Mouse (Mus musculus): Measurements from ENCODE around the gene Sall4. TPM values are rescaled to one million over a fixed set of nuclear protein-coding genes. Genes with fewer than 3 reads are reported as not detected.

Gene Sall4
- not detected in 2 replicates for polyA plus RNA-seq (2012; rRNA removed)

GRCm38 (mm10) chr2:168767582-168767981, at the start of gene Sall4:
Gene Sall4 (minus strand): TSS chr2:168767943.
- no peaks in the 10 kb centered on the region for H3K36me3 ChIP-seq (ENCODE audit: control insufficient read depth, insufficient read depth, low read length)
- no peak for DNase-seq (ENCODE audit: low read depth in 1 of 2, low spot score in 2 of 2)
- no peaks in the 10 kb centered on the region; the same call in 1 of the 2 replicates for H3K4me1 ChIP-seq (ENCODE audit: control insufficient read depth, insufficient read depth, insufficient read length)
- no peak within 1 kb of the TSS for H3K27ac ChIP-seq (ENCODE audit: insufficient read depth, low read length)
- TF ChIP-seq CTCF (IDR thresholded peaks at IDR 0.05; ENCODE audit: extremely low read depth, insufficient read depth, insufficient read length, insufficient replicate concordance) = no peak
- no peak for TF ChIP-seq POLR2A (IDR thresholded peaks at IDR 0.05; ENCODE audit: low read depth, low read length)
- no peak within 1 kb of the TSS for H3K4me3 ChIP-seq (ENCODE audit: extremely low read depth, insufficient read depth, insufficient read length)
- peaks cover 16% of the 10 kb centered on the region for H3K27me3 ChIP-seq (ENCODE audit: control insufficient read depth, insufficient read depth, low read length)
- 13% methylated on average over 10 of the region's 10 CpGs for WGBS

GRCm38 (mm10) chr2:168813243-168813642, 45.5 kb upstream of the Sall4 start:
- no peak for DNase-seq (ENCODE audit: low read depth in 1 of 2, low spot score in 2 of 2)
- 54% methylated on average over 6 of the region's 6 CpGs for whole genome bisulfite sequencing
- H3K27me3 ChIP-seq (ENCODE audit: control insufficient read depth, insufficient read depth, low read length) = peaks cover 3% of the 10 kb centered on the region; the same call in 1 of the 2 replicates

GRCm38 (mm10) chr2:168809895-168810294, 42.2 kb upstream of the Sall4 start:
- Histone ChIP-seq H3K27ac (ENCODE audit: insufficient read depth, low read length) (no peak overlapping the region), H3K27me3 (ENCODE audit: control insufficient read depth, insufficient read depth, low read length) (peaks cover 3% of the 10 kb centered on the region; the same call in 1 of the 2 replicates), H3K36me3 (ENCODE audit: control insufficient read depth, insufficient read depth, low read length) (no peaks in the 10 kb centered on the region), H3K4me1 (ENCODE audit: control insufficient read depth, insufficient read depth, insufficient read length) (no peaks in the 10 kb centered on the region), H3K4me3 (ENCODE audit: extremely low read depth, insufficient read depth, insufficient read length) (no peak overlapping the region)
- TF ChIP-seq POLR2A (IDR thresholded peaks at IDR 0.05; ENCODE audit: low read depth, low read length) = no peak
- TF ChIP-seq CTCF (IDR thresholded peaks at IDR 0.05; ENCODE audit: extremely low read depth, insufficient read depth, insufficient read length, insufficient replicate concordance) = no peak
- DNase-seq (ENCODE audit: low read depth in 1 of 2, low spot score in 2 of 2) = no peak
- WGBS = 22% methylated on average over 14 of the region's 14 CpGs

More at GRCm38 (mm10) chr2:168813243-168813642, 45.5 kb upstream of the Sall4 start:
- Histone ChIP-seq H3K4me3 (ENCODE audit: extremely low read depth, insufficient read depth, insufficient read length) (no peak overlapping the region), H3K27ac (ENCODE audit: insufficient read depth, low read length) (no peak overlapping the region), H3K4me1 (ENCODE audit: control insufficient read depth, insufficient read depth, insufficient read length) (no peaks in the 10 kb centered on the region), H3K36me3 (ENCODE audit: control insufficient read depth, insufficient read depth, low read length) (no peaks in the 10 kb centered on the region)
- TF ChIP-seq CTCF (IDR thresholded peaks at IDR 0.05; ENCODE audit: extremely low read depth, insufficient read depth, insufficient read length, insufficient replicate concordance) = no peak
- TF ChIP-seq POLR2A (IDR thresholded peaks at IDR 0.05; ENCODE audit: low read depth, low read length) = no peak

GRCm38 (mm10) chr2:168807681-168808080, 39.9 kb upstream of the Sall4 start:
- no peaks in the 10 kb centered on the region for H3K4me1 ChIP-seq (ENCODE audit: control insufficient read depth, insufficient read depth, insufficient read length)
- no peaks in the 10 kb centered on the region for H3K36me3 ChIP-seq (ENCODE audit: control insufficient read depth, insufficient read depth, low read length)
- H3K27me3 ChIP-seq (ENCODE audit: control insufficient read depth, insufficient read depth, low read length) = peaks cover 3% of the 10 kb centered on the region; the same call in 1 of the 2 replicates
- 60% methylated on average over 4 of the region's 4 CpGs for WGBS
- TF ChIP-seq CTCF (IDR thresholded peaks at IDR 0.05; ENCODE audit: extremely low read depth, insufficient read depth, insufficient read length, insufficient replicate concordance) (no peak), POLR2A (IDR thresholded peaks at IDR 0.05; ENCODE audit: low read depth, low read length) (no peak)
- no peak for DNase-seq (ENCODE audit: low read depth in 1 of 2, low spot score in 2 of 2)
- H3K27ac ChIP-seq (ENCODE audit: insufficient read depth, low read length) = no peak overlapping the region
- no peak overlapping the region for H3K4me3 ChIP-seq (ENCODE audit: extremely low read depth, insufficient read depth, insufficient read length)

- Histone ChIP-seq H3K27me3 (ENCODE audit: control insufficient read depth, insufficient read depth, low read length) (no peaks in the 10 kb centered on the region), H3K36me3 (ENCODE audit: control insufficient read depth, insufficient read depth, low read length) (no peaks in the 10 kb centered on the region), H3K27ac (ENCODE audit: insufficient read depth, low read length) (no peak overlapping the region), H3K4me1 (ENCODE audit: control insufficient read depth, insufficient read depth, insufficient read length) (no peaks in the 10 kb centered on the region), H3K4me3 (ENCODE audit: extremely low read depth, insufficient read depth, insufficient read length) (no peak overlapping the region)
- no peak for DNase-seq (ENCODE audit: low read depth in 1 of 2, low spot score in 2 of 2)
- WGBS = 73% methylated on average over 4 of the region's 4 CpGs
- TF ChIP-seq CTCF (IDR thresholded peaks at IDR 0.05; ENCODE audit: extremely low read depth, insufficient read depth, insufficient read length, insufficient replicate concordance) (no peak), POLR2A (IDR thresholded peaks at IDR 0.05; ENCODE audit: low read depth, low read length) (no peak)
Observed at GRCm38 (mm10) chr2:168803849-168804248, 36.1 kb upstream of the Sall4 start.

- WGBS = 85% methylated on average over 12 of the region's 12 CpGs
- TF ChIP-seq CTCF (IDR thresholded peaks at IDR 0.05; ENCODE audit: extremely low read depth, insufficient read depth, insufficient read length, insufficient replicate concordance) = no peak
- no peak for TF ChIP-seq POLR2A (IDR thresholded peaks at IDR 0.05; ENCODE audit: low read depth, low read length)
- no peak overlapping the region for H3K4me3 ChIP-seq (ENCODE audit: extremely low read depth, insufficient read depth, insufficient read length)
- no peak for DNase-seq (ENCODE audit: low read depth in 1 of 2, low spot score in 2 of 2)
- no peaks in the 10 kb centered on the region for H3K27me3 ChIP-seq (ENCODE audit: control insufficient read depth, insufficient read depth, low read length)
- no peaks in the 10 kb centered on the region for H3K4me1 ChIP-seq (ENCODE audit: control insufficient read depth, insufficient read depth, insufficient read length)
- no peak overlapping the region for H3K27ac ChIP-seq (ENCODE audit: insufficient read depth, low read length)
- no peaks in the 10 kb centered on the region for H3K36me3 ChIP-seq (ENCODE audit: control insufficient read depth, insufficient read depth, low read length)
Observed at GRCm38 (mm10) chr2:168799326-168799725, 31.6 kb upstream of the Sall4 start.

- no peaks in the 10 kb centered on the region for H3K4me1 ChIP-seq (ENCODE audit: control insufficient read depth, insufficient read depth, insufficient read length)
- no peaks in the 10 kb centered on the region for H3K36me3 ChIP-seq (ENCODE audit: control insufficient read depth, insufficient read depth, low read length)
- H3K4me3 ChIP-seq (ENCODE audit: extremely low read depth, insufficient read depth, insufficient read length) = no peak overlapping the region
- H3K27ac ChIP-seq (ENCODE audit: insufficient read depth, low read length) = no peak overlapping the region
- DNase-seq (ENCODE audit: low read depth in 1 of 2, low spot score in 2 of 2) = no peak
- 86% methylated on average over 7 of the region's 7 CpGs for WGBS
- H3K27me3 ChIP-seq (ENCODE audit: control insufficient read depth, insufficient read depth, low read length) = no peaks in the 10 kb centered on the region
- TF ChIP-seq POLR2A (IDR thresholded peaks at IDR 0.05; ENCODE audit: low read depth, low read length) (no peak), CTCF (IDR thresholded peaks at IDR 0.05; ENCODE audit: extremely low read depth, insufficient read depth, insufficient read length, insufficient replicate concordance) (no peak)
Observed at GRCm38 (mm10) chr2:168798921-168799320, 31.2 kb upstream of the Sall4 start.
